Mouse (Mus musculus) spleen, adult 2 months (tissue): ENCODE results near the gene Grid2.

Source experiments
- CTCF ChIP-seq: fragments of 200-500 bp; IDR thresholded peaks from 2 replicates; pipeline ENCODE4 v1.5.1; 2011; ENCODE audit warnings: mild to moderate bottlenecking, inconsistent platforms; ENCODE audit not compliant: insufficient read depth, insufficient read length, insufficient replicate concordance; ENCODE audit errors: extremely low read depth
- POLR2A ChIP-seq: fragments of 200-500 bp; IDR thresholded peaks from 2 replicates; pipeline ENCODE4 v1.6.1; 2011; ENCODE audit warnings: low read depth, low read length, inconsistent platforms

GRCm38 (mm10) chr6:63590681-63591080 lies 335.0 kb downstream of the Grid2 start:
- no peak for TF ChIP-seq CTCF
- TF ChIP-seq POLR2A = no peak
